Comparison of ENCODE assay signal across 8 mouse cellular contexts in the genomic region with DNA sequence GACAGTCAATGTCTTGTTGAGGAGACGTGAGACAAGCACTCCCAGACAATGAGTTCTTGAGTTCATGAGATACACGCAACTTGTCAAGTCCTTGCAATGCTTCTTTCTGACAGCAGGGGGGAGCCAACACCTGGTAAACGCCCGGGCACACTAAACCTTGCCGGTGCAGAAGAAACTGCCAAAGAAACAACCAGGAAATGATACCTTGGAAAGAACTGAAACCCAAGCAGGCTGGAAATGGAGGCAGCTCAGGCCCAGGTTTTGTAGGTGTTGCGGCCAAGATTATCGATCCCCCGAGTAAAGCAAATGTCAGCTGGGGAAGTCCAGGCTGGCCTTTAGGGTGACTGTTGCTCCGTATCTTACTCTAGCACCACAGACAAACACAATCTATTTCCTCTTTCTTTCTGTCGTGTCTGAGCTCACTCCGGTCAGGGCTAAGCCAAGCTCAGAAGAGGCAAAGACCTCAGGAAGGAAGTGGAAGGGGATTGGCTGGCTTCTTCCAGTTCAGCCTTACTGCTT. TPM values are rescaled to one million over a fixed set of nuclear protein-coding genes. Genes with fewer than 3 reads are reported as not detected.
DNase-seq lines count a peak whose midpoint lies in the region; ATAC-seq and TF ChIP-seq lines count a peak whose summit lies in the region.

No protein-coding gene starts in this region.

- no peak overlapping the region for H3K4me3 ChIP-seq in C2C12 (ENCODE audit: insufficient read depth, poor library complexity, severe bottlenecking)
- H3K4me3 ChIP-seq in bone marrow, adult 2 months (replicated peaks; ENCODE audit: control insufficient read depth, low read depth, low read length): peak overlapping the region; percentile 74
- peak overlapping the region; percentile 21 for H3K4me3 ChIP-seq in embryonic facial prominence, embryonic 15.5 days (replicated peaks)
- H3K4me3 ChIP-seq in heart, embryonic 10.5 days: peak overlapping the region; percentile 43
- H3K4me3 ChIP-seq in kidney, embryonic 16.5 days (ENCODE audit: low read length): peak overlapping the region; percentile 31
- H3K4me3 ChIP-seq in liver, embryonic 12.5 days: peak overlapping the region; percentile 42

- no peaks in the 10 kb centered on the region for H3K9me3 ChIP-seq in embryonic facial prominence, embryonic 15.5 days (replicated peaks)
- H3K9me3 ChIP-seq in heart, embryonic 10.5 days: no peaks in the 10 kb centered on the region
- no peaks in the 10 kb centered on the region for H3K9me3 ChIP-seq in kidney, embryonic 16.5 days (ENCODE audit: low read length)
- no peaks in the 10 kb centered on the region for H3K9me3 ChIP-seq in liver, embryonic 12.5 days (replicated peaks)

- no peaks in the 10 kb centered on the region for H3K79me2 ChIP-seq in C2C12 (ENCODE audit: control insufficient read depth, insufficient read depth)

- peak; percentile 85 for DNase-seq in heart, embryonic 10.5 days (ENCODE audit: low spot score)
- DNase-seq in naive thymus-derived CD4-positive, alpha-beta T cell, adult 2 months (ENCODE audit: low read depth): peak; percentile 93
- peak; percentile 91 for DNase-seq in splenic B cell, adult 2 months (ENCODE audit: low read depth, low spot score)

- peak; percentile 65 for TF ChIP-seq CTCF in C2C12 (IDR thresholded peaks at IDR 0.05; ENCODE audit: control insufficient read depth, insufficient read depth, insufficient read length)
- TF ChIP-seq CTCF in bone marrow, adult 2 months (IDR thresholded peaks at IDR 0.05; ENCODE audit: control insufficient read depth, insufficient read depth, low read length): peak; percentile 80

- H3K9ac ChIP-seq in embryonic facial prominence, embryonic 15.5 days: no peak overlapping the region
- 0 out of 2 replicates have a peak overlapping the region, but pooled peaks have one; percentile 33 for H3K9ac ChIP-seq in kidney, embryonic 16.5 days (replicated peaks; ENCODE audit: low read length)
- H3K9ac ChIP-seq in liver, embryonic 12.5 days: no peak overlapping the region; the same call in 1 of the 2 replicates

- peak overlapping the region; percentile 91 for H3K27ac ChIP-seq in bone marrow, adult 2 months (ENCODE audit: control insufficient read depth, insufficient read depth, low read depth, low read length, poor library complexity)
- no peak overlapping the region for H3K27ac ChIP-seq in embryonic facial prominence, embryonic 15.5 days (replicated peaks)
- H3K27ac ChIP-seq in heart, embryonic 10.5 days: peak overlapping the region; percentile 76; the same call in 1 of the 2 replicates
- no peak overlapping the region for H3K27ac ChIP-seq in kidney, embryonic 16.5 days (ENCODE audit: low read length)
- H3K27ac ChIP-seq in liver, embryonic 12.5 days: peak overlapping the region; percentile 46; the same call in 1 of the 2 replicates

- peak; percentile 51; the same call in 1 of the 2 replicates for ATAC-seq in embryonic facial prominence, embryonic 15.5 days (ENCODE audit: insufficient number of reproducible peaks, low FRiP score, low TSS enrichment, low read depth)
- ATAC-seq in kidney, embryonic 16.5 days (ENCODE audit: low FRiP score, low TSS enrichment): peak; percentile 77; the same call in 1 of the 2 replicates
- peak; percentile 79 for ATAC-seq in liver, embryonic 12.5 days

- WGBS in bone marrow, adult 2 months: 1% methylated on average over 11 of the region's 11 CpGs
- WGBS in embryonic facial prominence, embryonic 15.5 days: 23% methylated on average over 11 of the region's 11 CpGs
- WGBS in heart, embryonic 10.5 days: 14% methylated on average over 11 of the region's 11 CpGs
- 21% methylated on average over 11 of the region's 11 CpGs for WGBS in kidney, embryonic 16.5 days
- 4% methylated on average over 11 of the region's 11 CpGs for WGBS in liver, embryonic 12.5 days (ENCODE audit: insufficient replicate concordance)

- peak overlapping the region; percentile 38 for H3K4me2 ChIP-seq in embryonic facial prominence, embryonic 15.5 days (replicated peaks)
- H3K4me2 ChIP-seq in kidney, embryonic 16.5 days (replicated peaks; ENCODE audit: low read depth, low read length): peak overlapping the region; percentile 51
- H3K4me2 ChIP-seq in liver, embryonic 12.5 days: peak overlapping the region; percentile 62

- H3ac ChIP-seq in C2C12 (ENCODE audit: control insufficient read depth, insufficient read length, low read depth): no peak overlapping the region

- peaks cover 1% of the 10 kb centered on the region for H3K4me1 ChIP-seq in bone marrow, adult 2 months (ENCODE audit: control insufficient read depth, insufficient read depth, low read length)
- 0 out of 2 replicates have a peak, but pooled peaks cover 6% of the 10 kb centered on the region for H3K4me1 ChIP-seq in embryonic facial prominence, embryonic 15.5 days
- H3K4me1 ChIP-seq in heart, embryonic 10.5 days: peaks cover 9% of the 10 kb centered on the region
- H3K4me1 ChIP-seq in kidney, embryonic 16.5 days (ENCODE audit: insufficient read depth, low read length): no peaks in the 10 kb centered on the region
- H3K4me1 ChIP-seq in liver, embryonic 12.5 days: peaks cover 6% of the 10 kb centered on the region; the same call in 1 of the 2 replicates

- H3K36me3 ChIP-seq in C2C12 (ENCODE audit: control insufficient read depth, insufficient read depth): no peaks in the 10 kb centered on the region
- H3K36me3 ChIP-seq in embryonic facial prominence, embryonic 15.5 days: no peaks in the 10 kb centered on the region
- no peaks in the 10 kb centered on the region for H3K36me3 ChIP-seq in heart, embryonic 10.5 days
- H3K36me3 ChIP-seq in kidney, embryonic 16.5 days (ENCODE audit: insufficient read depth, low read length): no peaks in the 10 kb centered on the region
- no peaks in the 10 kb centered on the region for H3K36me3 ChIP-seq in liver, embryonic 12.5 days
- H3K36me3 ChIP-seq in splenic B cell, adult 2 months (ENCODE audit: control insufficient read depth, insufficient read depth, low read length, poor library complexity, severe bottlenecking): no peaks in the 10 kb centered on the region

- H3K79me3 ChIP-seq in C2C12 (ENCODE audit: low read depth): no peaks in the 10 kb centered on the region

- TF ChIP-seq POLR2A in bone marrow, adult 2 months (IDR thresholded peaks at IDR 0.05; ENCODE audit: borderline replicate concordance, control insufficient read depth, low read depth, low read length): peak; percentile 19; the same call in 1 of the 2 replicates

- H3K27me3 ChIP-seq in C2C12 (ENCODE audit: control insufficient read depth, insufficient read depth, insufficient read length): no peaks in the 10 kb centered on the region
- no peaks in the 10 kb centered on the region for H3K27me3 ChIP-seq in embryonic facial prominence, embryonic 15.5 days
- H3K27me3 ChIP-seq in heart, embryonic 10.5 days (ENCODE audit: insufficient read depth, poor library complexity, severe bottlenecking): no peaks in the 10 kb centered on the region
- H3K27me3 ChIP-seq in kidney, embryonic 16.5 days (ENCODE audit: insufficient read depth, low read length): no peaks in the 10 kb centered on the region; the same call in 1 of the 2 replicates
- no peaks in the 10 kb centered on the region for H3K27me3 ChIP-seq in liver, embryonic 12.5 days (replicated peaks)
- H3K27me3 ChIP-seq in splenic B cell, adult 2 months (ENCODE audit: control insufficient read depth, insufficient read depth, low read length, poor library complexity, severe bottlenecking): no peaks in the 10 kb centered on the region

TF ChIP-seq in C2C12, 6 proteins besides CTCF, POLR2A, EP300 and RAD21:
- TF ChIP-seq CEBPB (IDR thresholded peaks at IDR 0.05; ENCODE audit: low read depth) (no peak), MYOD1 (IDR thresholded peaks at IDR 0.05; ENCODE audit: control insufficient read depth, insufficient read length, low read depth) (no peak), FOSL1 (IDR thresholded peaks at IDR 0.05; ENCODE audit: insufficient read depth, low read length, poor library complexity, severe bottlenecking) (no peak), MAX (IDR thresholded peaks at IDR 0.05) (no peak), MYOG (IDR thresholded peaks at IDR 0.05; ENCODE audit: control insufficient read depth, extremely low read depth, insufficient read length) (no peak), USF1 (IDR thresholded peaks at IDR 0.05; ENCODE audit: low read depth) (no peak)

RNA-seq across cellular contexts. Expression of a gene that starts 19.2 kb away (rescaled TPM):
- polyA plus RNA-seq in C2C12 (2012; fragmentation: generic; extraction: Trizol): 5.5 TPM
- polyA plus RNA-seq in bone marrow, adult 2 months (2011; ENCODE audit: insufficient read depth, insufficient read length, low replicate concordance, missing spikeins): 2.1 and 6.6 TPM in 2 replicates
- polyA plus RNA-seq in embryonic facial prominence, embryonic 15.5 days (2015; fragmentation: Nextera tagmentation; extraction: Ambion mirVana): 7.1 and 7.4 TPM in 2 replicates
- polyA plus RNA-seq in heart, embryonic 10.5 days (2016; fragmentation: Nextera tagmentation; extraction: Ambion mirVana): 24.6 and 39.1 TPM in 2 replicates
- 8.4 and 10.6 TPM in 2 replicates for polyA plus RNA-seq in kidney, embryonic 16.5 days (2015; fragmentation: Nextera tagmentation; extraction: Ambion mirVana)
- 2.8 and 3.4 TPM in 2 replicates for polyA plus RNA-seq in liver, embryonic 12.5 days (2016; fragmentation: Nextera tagmentation; extraction: Ambion mirVana)

Comparison
In these comparisons a context has a peak if more than half of its experiments do, and no peak if none do; other contexts are left out.
1. H3K27ac ChIP-seq: peak in bone marrow, adult 2 months (single experiment), heart, embryonic 10.5 days (single experiment) and liver, embryonic 12.5 days (single experiment); none in embryonic facial prominence, embryonic 15.5 days (single experiment) and kidney, embryonic 16.5 days (single experiment).
2. Peak in every context shown above with its lines, with median percentiles within 50 percentile points of each other: ATAC-seq, H3K4me2 ChIP-seq and DNase-seq.